Mouse (Mus musculus): ENCODE data around the gene Rpl18a.

Rpl18a gene

GRCm38 (mm10) chr8:70879500-70879899 is 17.7 kb downstream of the Rpl18a start:
- DNase-seq = no peak

GRCm38 (mm10) chr8:70878178-70878577 is 19.0 kb downstream of the Rpl18a start:
- DNase-seq = no peak

GRCm38 (mm10) chr8:70876382-70876781 is 20.8 kb downstream of the Rpl18a start:
- no peak for DNase-seq

GRCm38 (mm10) chr8:70874441-70874840 is 22.8 kb downstream of the Rpl18a start:
- no peak for DNase-seq

DNA sequence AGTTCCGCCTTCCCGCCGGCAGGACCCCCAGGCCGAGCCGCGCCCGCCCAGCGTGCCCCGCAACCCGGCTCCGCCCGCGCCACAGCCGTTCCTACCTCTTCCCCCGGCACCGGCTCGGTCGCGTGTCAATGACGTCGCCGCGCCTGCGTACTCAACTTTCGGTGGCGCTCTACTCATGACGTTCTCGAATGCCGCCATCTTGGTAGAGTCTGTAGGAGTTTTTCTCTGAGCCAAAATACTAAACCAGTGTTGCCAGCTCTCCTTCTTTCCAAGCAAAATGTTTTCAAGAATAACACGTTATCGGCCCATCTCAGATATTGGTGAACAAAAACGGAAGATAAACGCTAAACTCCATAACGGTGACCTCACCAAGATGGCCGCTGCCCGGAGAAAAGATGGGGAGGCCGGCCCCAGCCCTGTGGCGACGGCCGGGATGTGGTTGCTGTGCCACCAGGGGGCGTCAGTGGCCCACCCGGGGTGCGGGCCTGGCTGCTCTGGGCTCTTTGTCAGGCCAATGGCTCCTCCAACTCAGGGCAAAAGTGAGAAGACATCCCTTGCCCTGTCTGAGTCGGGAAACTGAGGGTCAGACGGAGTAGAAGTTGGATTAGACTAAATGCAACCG is 23.7 kb downstream of the Rpl18a start, which contains the start of gene Ccdc124:
TSS of gene Ccdc124 (minus strand) at position 572 of the 622 bp plus-strand sequence.
- DNase-seq = peak; percentile 90 to 95

DNA sequence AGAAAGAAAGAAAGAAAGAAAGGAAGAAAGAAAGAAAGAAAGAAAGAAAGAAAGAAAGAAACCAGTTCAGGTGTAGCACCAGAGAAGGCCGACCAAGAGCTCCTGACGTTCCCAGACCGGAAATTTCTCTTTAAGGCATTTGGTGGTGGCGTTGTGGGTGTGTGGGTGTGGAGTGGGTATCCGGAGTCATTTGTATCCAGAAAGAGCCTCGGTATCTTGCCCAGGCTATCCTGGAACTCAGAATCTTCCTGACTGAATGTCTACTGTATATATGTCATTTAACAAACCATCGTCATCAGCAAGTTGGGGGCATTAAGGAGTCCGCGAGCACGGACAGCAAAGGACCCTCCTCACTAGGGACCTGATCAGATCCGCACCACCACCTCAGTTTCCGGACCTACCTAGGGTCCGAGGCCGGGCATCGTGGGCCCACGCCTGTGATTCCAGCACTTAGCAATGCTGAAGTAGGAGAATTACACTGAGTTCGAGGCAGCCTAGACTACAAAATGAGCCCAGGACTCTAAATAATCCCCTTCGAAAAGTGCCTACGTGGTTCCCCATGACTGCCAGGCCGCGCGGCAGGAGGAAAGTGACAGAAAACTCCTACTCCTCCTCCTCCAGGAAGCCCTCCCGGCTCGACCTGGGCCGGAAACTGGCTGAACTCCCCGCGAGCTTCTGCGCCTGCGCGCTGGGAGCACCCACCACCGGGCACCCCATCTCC is 24.4 kb downstream of the Rpl18a start:
- DNase-seq = no peak

DNA sequence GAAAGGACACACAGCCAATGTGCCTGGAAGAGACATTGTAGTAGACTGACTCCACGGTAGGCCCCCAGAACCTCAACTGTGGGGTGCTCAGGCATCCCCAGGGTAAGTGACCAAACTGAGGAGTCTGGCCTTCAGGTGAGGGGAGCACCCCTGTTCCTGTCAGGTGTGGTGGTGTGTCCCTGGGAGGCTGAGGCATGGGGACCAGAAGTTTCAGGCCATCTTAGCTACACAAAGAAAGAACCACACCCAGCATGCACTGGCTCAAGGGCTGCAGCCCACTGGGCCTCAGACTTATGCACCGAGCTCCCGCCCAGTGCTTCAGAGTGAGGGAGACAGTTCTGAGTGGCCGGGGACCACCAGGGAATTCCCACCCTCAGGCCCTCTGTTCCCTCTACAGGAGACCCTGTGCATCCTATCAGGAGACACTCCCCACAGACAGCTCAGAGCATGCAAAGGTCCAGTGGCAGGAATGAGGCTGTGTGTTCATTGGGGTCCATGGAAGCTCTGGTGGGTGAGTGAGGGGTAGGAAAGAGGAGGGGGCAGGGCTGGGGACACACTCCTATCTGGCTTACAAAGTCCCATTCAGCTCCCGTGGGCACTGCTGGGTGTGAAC is 25.9 kb downstream of the Rpl18a start:
- DNase-seq = no peak

- peak; percentile 63 to 77 for DNase-seq
These were observed 27.6 kb downstream of the Rpl18a start for GRCm38 (mm10) chr8:70869601-70870041.

GRCm38 (mm10) chr8:70869199-70869571 is 28.0 kb downstream of the Rpl18a start:
- DNase-seq = no peak

DNA sequence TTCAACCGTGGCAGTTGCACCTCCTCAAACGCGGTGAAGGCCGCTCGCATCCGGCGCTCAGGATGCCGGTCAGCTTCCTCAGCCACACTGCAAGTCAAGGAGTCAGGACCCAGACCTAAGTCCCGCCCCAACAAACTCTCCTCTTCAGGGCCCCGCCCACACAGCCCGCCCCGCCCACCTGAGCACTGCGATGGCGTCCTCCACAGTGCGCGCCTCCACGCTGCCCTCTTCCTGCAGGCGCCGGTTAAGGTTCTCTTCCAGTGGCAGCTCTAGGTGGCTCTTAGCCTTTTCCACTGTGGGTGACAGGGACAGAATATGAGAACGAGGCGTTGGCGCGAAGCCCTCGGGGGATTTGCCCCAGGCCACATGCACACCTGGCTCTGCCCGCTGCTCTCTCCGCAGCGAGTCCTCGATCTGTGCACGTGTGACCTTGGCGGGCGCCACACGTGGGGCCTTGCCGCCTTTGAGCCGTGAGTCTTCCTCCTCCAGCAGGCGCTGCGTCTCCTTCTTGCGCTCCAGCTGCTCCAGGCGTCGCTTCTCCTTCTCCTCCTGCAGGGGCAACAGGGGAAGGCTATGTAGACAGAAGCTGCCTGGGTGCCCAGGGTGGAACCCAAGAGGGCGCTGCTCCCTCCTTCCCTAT is 28.5 kb downstream of the Rpl18a start:
- peak; percentile 63 to 68 for DNase-seq

DNA sequence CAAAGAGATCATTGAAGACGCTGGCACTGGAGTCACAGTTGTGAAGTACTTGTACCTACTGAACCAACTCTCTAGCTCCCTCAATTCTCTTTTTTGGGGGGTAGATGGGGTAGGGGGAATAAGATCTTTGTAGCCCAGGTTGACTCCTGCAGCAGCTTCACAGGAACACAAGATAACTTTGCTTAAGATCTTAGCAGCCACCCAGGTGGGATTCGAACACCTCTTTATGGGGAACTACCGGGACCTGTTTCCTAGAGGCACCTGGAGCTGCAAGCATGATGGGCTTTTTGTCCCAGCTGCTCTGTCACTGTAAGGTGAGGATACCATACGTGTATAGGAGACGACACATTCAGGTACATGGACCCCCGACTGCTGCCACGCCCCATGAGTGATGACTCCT is 30.6 kb downstream of the Rpl18a start:
- no peak for DNase-seq

GRCm38 (mm10) chr8:70866001-70866520 is 31.2 kb downstream of the Rpl18a start:
- no peak for DNase-seq

GRCm38 (mm10) chr8:70865350-70866000 is 31.7 kb downstream of the Rpl18a start:
- peak; percentile 99 to 100 for DNase-seq

GRCm38 (mm10) chr8:70864712-70865221 is 32.4 kb downstream of the Rpl18a start:
- DNase-seq = peak; percentile 29 to 39

DNA sequence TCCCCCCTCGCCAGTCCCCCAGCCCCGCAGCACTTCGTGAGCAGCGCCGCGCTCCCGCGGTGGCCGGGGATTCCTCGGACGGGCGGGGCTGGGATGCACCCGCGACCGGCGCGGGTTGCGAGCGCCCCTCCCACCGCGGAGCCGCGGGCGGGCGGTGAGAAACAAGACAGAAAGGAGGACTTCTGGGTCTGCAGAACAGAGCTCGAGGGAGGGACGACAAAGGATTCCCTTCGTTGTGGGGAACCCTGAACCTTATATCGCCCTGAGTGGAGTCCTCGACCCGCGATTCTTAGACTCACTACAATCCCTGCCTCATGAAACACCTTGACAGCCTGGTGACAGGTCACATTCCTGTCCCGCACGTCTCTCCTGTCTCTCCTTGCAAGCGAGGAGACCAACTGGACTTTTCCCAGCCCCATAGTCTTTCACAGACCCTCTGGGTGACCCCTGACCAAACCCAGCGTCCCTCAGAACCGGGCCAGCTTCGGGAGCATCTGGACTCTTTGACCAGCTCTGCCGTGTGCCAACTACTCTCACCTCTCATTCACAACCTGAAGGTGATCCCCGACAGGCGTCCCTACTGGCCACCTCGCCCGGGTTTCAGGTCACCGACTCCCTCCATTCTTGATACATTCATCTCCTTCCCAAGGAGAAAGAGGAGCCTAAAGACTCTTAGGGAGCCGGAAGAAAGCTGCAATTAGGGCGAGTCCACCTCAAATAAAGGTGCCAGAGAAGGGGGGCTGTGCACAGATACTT is 33.1 kb downstream of the Rpl18a start:
- no peak for DNase-seq

DNA sequence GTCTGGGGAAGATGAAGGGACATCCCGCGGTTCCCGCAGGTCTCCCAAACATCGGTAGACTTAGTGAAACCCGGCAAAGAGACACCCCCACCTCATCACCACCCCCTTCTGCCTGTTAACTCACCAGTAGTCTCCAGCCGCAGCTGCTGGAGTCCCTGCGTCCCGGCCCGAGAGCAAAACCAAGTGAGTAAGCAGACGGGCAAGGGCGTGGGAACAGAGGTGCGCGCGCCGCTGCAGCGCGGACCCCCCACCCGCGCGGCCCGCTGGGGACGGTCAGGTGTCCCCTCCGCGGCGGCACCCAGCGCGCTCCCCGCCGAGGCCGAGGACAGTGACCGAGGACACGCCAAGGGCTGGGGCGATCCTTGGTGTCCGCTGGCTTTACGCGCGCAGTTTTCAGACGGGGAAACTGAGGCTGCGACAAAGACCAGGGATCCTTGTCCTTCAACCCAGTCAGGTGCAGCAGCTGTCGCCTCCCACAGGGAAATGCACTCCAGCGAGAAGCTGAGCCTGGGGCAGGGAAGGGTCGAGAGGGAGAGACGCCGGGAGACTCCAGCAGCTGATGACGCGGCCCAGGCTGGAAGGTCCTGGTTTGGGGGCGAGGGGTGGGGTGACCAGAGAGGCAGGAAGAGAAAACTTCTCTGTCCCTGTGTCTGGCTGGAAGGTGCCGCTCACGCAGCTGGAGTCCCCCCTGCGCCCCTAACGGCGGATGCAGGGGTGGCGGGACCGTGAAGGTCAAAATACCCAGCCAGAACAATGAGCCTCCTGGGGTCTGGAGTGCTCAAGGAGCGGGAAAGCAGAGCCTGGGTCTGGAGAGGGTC is 34.2 kb downstream of the Rpl18a start, which contains the start of gene Kcnn1:
TSS of gene Kcnn1 (minus strand) at position 435 of the 818 bp plus-strand sequence.
- no peak for DNase-seq

GRCm38 (mm10) chr8:70857516-70857915 is 39.7 kb downstream of the Rpl18a start:
- no peak for DNase-seq

GRCm38 (mm10) chr8:70856541-70857197 is 40.5 kb downstream of the Rpl18a start:
- DNase-seq = peak in 1 of 2 experiments; percentile 45

GRCm38 (mm10) chr8:70856028-70856427 is 41.2 kb downstream of the Rpl18a start:
- DNase-seq = no peak

GRCm38 (mm10) chr8:70853863-70854262 is 43.3 kb downstream of the Rpl18a start:
- DNase-seq = peak in 1 of 2 experiments; percentile 23

Data from spleen, adult 18-20 months (tissue).